Mouse (Mus musculus): Measurements from ENCODE around the gene Vps8.

- TF ChIP-seq CTCF (IDR thresholded peaks at IDR 0.05; ENCODE audit: extremely low read depth, insufficient read depth, low read length): no peak
- no peak for TF ChIP-seq POLR2A (IDR thresholded peaks at IDR 0.05; ENCODE audit: extremely low read depth, insufficient read depth, low read length)
Measured at GRCm38 (mm10) chr16:21595539-21595938, 172.6 kb downstream of the Vps8 start.

All from cortical plate, adult 2 months (tissue).